Mouse (Mus musculus) gastrocnemius, adult 18-20 months (tissue): ENCODE measurements at regions not wholly inside any gene's neighbourhood (a gene's known extent, or its start where the extent isn't known, plus 50 kb on each side); places are given as distances from the start of the nearest gene placed in this dataset.

Experiments used
- DNase-seq: peaks from one replicate; pipeline ENCODE4 v3.0.0; 2021; ENCODE audit warnings: low spot score

- DNase-seq, result no peak
Measured at GRCm38 (mm10) chr13:83023972-83024371, 479.9 kb upstream of the Mef2c start.

GRCm38 (mm10) chr13:83035962-83036361, 467.9 kb upstream of the Mef2c start:
- no peak for DNase-seq

GRCm38 (mm10) chr13:83041506-83041905, 462.3 kb upstream of the Mef2c start:
- DNase-seq, result no peak

- DNase-seq, result no peak
Measured at GRCm38 (mm10) chr13:83045516-83045915, 458.3 kb upstream of the Mef2c start.

GRCm38 (mm10) chr13:83045970-83046369, 457.9 kb upstream of the Mef2c start:
- DNase-seq, result no peak

GRCm38 (mm10) chr13:83046571-83047123, 457.2 kb upstream of the Mef2c start:
- no peak for DNase-seq

- DNase-seq, result no peak
Measured at GRCm38 (mm10) chr13:83055865-83056264, 448.0 kb upstream of the Mef2c start.

- no peak for DNase-seq
Measured at GRCm38 (mm10) chr13:83056415-83056814, 447.4 kb upstream of the Mef2c start.

GRCm38 (mm10) chr13:83064727-83065126, 439.1 kb upstream of the Mef2c start:
- DNase-seq, result peak; percentile 74

- no peak for DNase-seq
Measured at GRCm38 (mm10) chr13:83065201-83065600, 438.6 kb upstream of the Mef2c start.

GRCm38 (mm10) chr13:83066115-83066753, 437.6 kb upstream of the Mef2c start:
- DNase-seq, result peak; percentile 15

GRCm38 (mm10) chr13:83067496-83067895, 436.3 kb upstream of the Mef2c start:
- no peak for DNase-seq

GRCm38 (mm10) chr13:83068588-83068987, 435.2 kb upstream of the Mef2c start:
- no peak for DNase-seq

GRCm38 (mm10) chr13:83069293-83069692, 434.5 kb upstream of the Mef2c start:
- no peak for DNase-seq

GRCm38 (mm10) chr13:83072073-83072472, 431.8 kb upstream of the Mef2c start:
- no peak for DNase-seq

GRCm38 (mm10) chr13:83074219-83074965, 429.4 kb upstream of the Mef2c start:
- DNase-seq, result no peak

GRCm38 (mm10) chr13:83075320-83075877, 428.4 kb upstream of the Mef2c start:
- no peak for DNase-seq

GRCm38 (mm10) chr13:83076611-83077010, 427.2 kb upstream of the Mef2c start:
- DNase-seq, result peak; percentile 12

- DNase-seq, result no peak
Measured at GRCm38 (mm10) chr13:83077085-83077484, 426.7 kb upstream of the Mef2c start.

GRCm38 (mm10) chr13:83079291-83079690, 424.5 kb upstream of the Mef2c start:
- DNase-seq, result no peak

GRCm38 (mm10) chr13:83084948-83085347, 418.9 kb upstream of the Mef2c start:
- no peak for DNase-seq

- DNase-seq, result no peak
Measured at GRCm38 (mm10) chr13:83099908-83100307, 403.9 kb upstream of the Mef2c start.

- no peak for DNase-seq
Measured at GRCm38 (mm10) chr13:83110610-83111009, 393.2 kb upstream of the Mef2c start.
